Mouse (Mus musculus) neural tube, embryonic 13.5 days (tissue): ENCODE data around the gene Xntrpc. TPM values are rescaled to one million over a fixed set of nuclear protein-coding genes. Genes with fewer than 3 reads are reported as not detected.

Experiments
- ATAC-seq: fragments of 200-750 bp; cut with Nextera tagmentation; 2 replicates; pipeline ENCODE4 v1.8.0; 2017; ENCODE audit warnings: low read depth, mild to moderate bottlenecking, moderate TSS enrichment, moderate library complexity
- H3K27ac ChIP-seq: fragments of 300-500 bp; sonication (generic); replicated peaks from 2 replicates; pipeline ENCODE4 v1.5.1; 2015; ENCODE audit warnings: moderate library complexity, mild to moderate bottlenecking, inconsistent platforms
- H3K27me3 ChIP-seq: fragments of 300-500 bp; sonication (generic); 2 replicates; pipeline ENCODE4 v1.6.1; 2015; ENCODE audit warnings: mild to moderate bottlenecking, inconsistent platforms
- H3K36me3 ChIP-seq: fragments of 300-500 bp; sonication (generic); 2 replicates; pipeline ENCODE4 v1.6.1; 2015; ENCODE audit warnings: mild to moderate bottlenecking, inconsistent platforms
- H3K4me1 ChIP-seq: fragments of 300-500 bp; sonication (generic); replicated peaks from 2 replicates; pipeline ENCODE4 v1.6.1; 2015; ENCODE audit warnings: inconsistent platforms
- H3K4me2 ChIP-seq: fragments of 300-500 bp; sonication (generic); 2 replicates; pipeline ENCODE4 v1.6.1; 2015; ENCODE audit warnings: inconsistent platforms, mild to moderate bottlenecking, moderate library complexity
- H3K4me3 ChIP-seq: fragments of 300-500 bp; sonication (generic); 2 replicates; pipeline ENCODE4 v1.5.1; 2015; ENCODE audit warnings: mild to moderate bottlenecking, inconsistent platforms
- H3K9ac ChIP-seq: fragments of 300-500 bp; sonication (generic); 2 replicates; pipeline ENCODE4 v1.6.1; 2015; ENCODE audit warnings: moderate library complexity, mild to moderate bottlenecking, inconsistent platforms
- H3K9me3 ChIP-seq: fragments of 300-500 bp; sonication (generic); 2 replicates; pipeline ENCODE4 v1.6.1; 2016; ENCODE audit warnings: inconsistent platforms
- WGBS: fragments of 180-500 bp; shearing (Covaris S2); methylation state at CpG from one replicate; pipeline ENCODE4 v1.1.7; 2015; 5-methylcytosine and 5-hydroxymethylcytosine counted together
- polyA plus RNA-seq: library from polyadenylated mRNA; unstranded; fragments of >200 nt; fragmentation: Nextera tagmentation; extraction: Ambion mirVana; gene quantifications from 2 replicates; pipeline ENCODE4 v1.2.1, GENCODE M21; 2015

Gene Xntrpc
- polyA plus RNA-seq, 1 experiment from 2014 or later, result 1.9 TPM

- H3K36me3 ChIP-seq, result no peaks in the 10 kb centered on the region
- no peaks in the 10 kb centered on the region for H3K9me3 ChIP-seq
- 87% methylated on average over 4 of the region's 4 CpGs for WGBS
- H3K4me1 ChIP-seq, result peaks cover 9% of the 10 kb centered on the region
- H3K4me2 ChIP-seq, result no peak overlapping the region
- H3K4me3 ChIP-seq, result no peak overlapping the region
- no peak overlapping the region for H3K27ac ChIP-seq
- ATAC-seq, result no peak
- H3K9ac ChIP-seq, result no peak overlapping the region
- H3K27me3 ChIP-seq, result no peaks in the 10 kb centered on the region
Observed at GRCm38 (mm10) chr7:102109746-102110145, 44.2 kb downstream of the Xntrpc start.

- H3K9ac ChIP-seq, result no peak overlapping the region
- no peaks in the 10 kb centered on the region for H3K4me1 ChIP-seq
- H3K4me2 ChIP-seq, result no peak overlapping the region
- H3K9me3 ChIP-seq, result no peaks in the 10 kb centered on the region
- no peaks in the 10 kb centered on the region for H3K27me3 ChIP-seq
- no peak overlapping the region for H3K27ac ChIP-seq
- WGBS, result 85% methylated on average over 45 of the region's 45 CpGs
- H3K4me3 ChIP-seq, result no peak overlapping the region
- H3K36me3 ChIP-seq, result peaks cover 2% of the 10 kb centered on the region
- no peak for ATAC-seq
Observed at GRCm38 (mm10) chr7:102113151-102113729, 47.7 kb downstream of the Xntrpc start.

- Histone ChIP-seq H3K36me3 (peaks cover 36% of the 10 kb centered on the region), H3K4me2 (no peak within 1 kb of the TSS), H3K27ac (no peak within 1 kb of the TSS), H3K9me3 (no peaks in the 10 kb centered on the region), H3K9ac (no peak within 1 kb of the TSS), H3K27me3 (no peaks in the 10 kb centered on the region), H3K4me3 (no peak within 1 kb of the TSS), H3K4me1 (no peaks in the 10 kb centered on the region)
- WGBS, result 64% methylated on average over 7 of the region's 7 CpGs
- ATAC-seq, result no peak
Observed at GRCm38 (mm10) chr7:102116579-102117331, 51.2 kb downstream of the Xntrpc start, which contains the start of gene Chrna10. Gene Chrna10 (minus strand): TSS chr7:102116828.

DNA sequence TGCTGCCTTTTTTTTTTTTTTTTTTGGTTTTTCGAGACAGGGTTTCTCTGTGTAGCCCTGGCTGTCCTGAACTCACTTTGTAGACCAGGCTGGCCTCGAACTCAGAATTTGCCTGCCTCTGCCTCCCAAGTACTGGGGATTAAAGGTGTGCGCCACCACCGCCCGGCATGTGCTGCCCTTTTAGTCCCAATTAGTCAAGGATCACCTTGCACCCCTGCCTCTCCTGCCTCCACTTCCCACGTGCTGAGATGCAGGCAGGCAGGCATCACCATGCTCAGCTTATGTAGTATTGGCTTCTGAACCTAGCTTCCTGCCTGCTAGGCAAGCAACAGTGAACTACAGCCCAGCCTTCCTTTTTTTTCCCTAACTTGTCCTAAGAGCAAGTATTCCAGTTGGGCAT, 51.9 kb downstream of the Xntrpc start:
- no peak overlapping the region for H3K27ac ChIP-seq
- no peaks in the 10 kb centered on the region for H3K9me3 ChIP-seq
- H3K4me2 ChIP-seq, result no peak overlapping the region
- no peak overlapping the region for H3K9ac ChIP-seq
- H3K4me3 ChIP-seq, result no peak overlapping the region
- no peak for ATAC-seq
- H3K4me1 ChIP-seq, result no peaks in the 10 kb centered on the region
- 76% methylated on average over 6 of the region's 6 CpGs for WGBS
- H3K36me3 ChIP-seq, result peaks cover 42% of the 10 kb centered on the region
- H3K27me3 ChIP-seq, result no peaks in the 10 kb centered on the region

DNA sequence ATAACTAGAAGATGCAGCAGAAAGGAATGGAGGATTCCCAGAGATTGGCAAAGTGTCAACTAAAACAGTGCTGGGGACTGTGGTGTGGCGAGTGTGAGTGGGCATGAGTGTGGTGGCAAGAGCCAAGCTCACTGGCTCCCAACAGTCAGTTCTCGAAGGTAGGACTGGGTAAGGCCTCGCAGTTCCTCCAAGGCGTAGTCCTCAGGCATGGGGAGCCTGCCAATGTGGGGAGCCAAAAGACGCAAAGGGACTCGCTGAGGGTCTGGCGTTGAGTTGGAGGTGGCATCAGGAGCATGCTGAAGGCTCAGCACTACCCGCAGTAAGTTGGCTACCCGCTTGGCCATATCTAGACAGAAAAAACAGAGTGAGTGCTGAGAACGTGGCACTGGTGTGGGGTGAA, 54.8 kb downstream of the Xntrpc start:
- Histone ChIP-seq H3K4me3 (no peak overlapping the region), H3K27me3 (no peaks in the 10 kb centered on the region), H3K9me3 (no peaks in the 10 kb centered on the region), H3K36me3 (peaks cover 72% of the 10 kb centered on the region), H3K4me1 (no peaks in the 10 kb centered on the region), H3K4me2 (no peak overlapping the region), H3K9ac (no peak overlapping the region), H3K27ac (no peak overlapping the region)
- ATAC-seq, result no peak
- WGBS, result 97% methylated on average over 10 of the region's 10 CpGs

DNA sequence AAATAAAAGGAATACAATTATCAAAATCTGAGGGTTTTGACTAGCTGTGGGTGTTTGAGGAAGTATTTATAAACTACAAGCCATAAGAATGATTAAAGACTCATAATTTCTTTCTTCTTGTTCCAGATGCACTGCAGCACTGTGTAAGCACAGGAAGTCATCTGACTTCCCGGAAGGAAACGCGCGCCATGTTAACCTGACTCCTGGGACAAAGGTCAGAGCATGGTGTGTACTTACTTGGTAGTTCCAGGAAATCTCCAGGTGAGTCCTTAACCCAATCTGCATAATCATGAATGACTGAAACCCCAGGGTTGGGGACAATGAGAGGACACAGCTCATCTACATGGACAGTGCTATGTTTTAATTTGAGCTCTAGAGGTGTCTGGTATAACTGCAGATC, 66.9 kb downstream of the Xntrpc start:
- Histone ChIP-seq H3K4me2 (no peak overlapping the region), H3K9me3 (no peaks in the 10 kb centered on the region), H3K27me3 (no peaks in the 10 kb centered on the region), H3K4me1 (no peaks in the 10 kb centered on the region), H3K9ac (no peak overlapping the region), H3K4me3 (no peak overlapping the region), H3K36me3 (peaks cover 83% of the 10 kb centered on the region), H3K27ac (no peak overlapping the region)
- 88% methylated on average over 4 of the region's 4 CpGs for WGBS
- ATAC-seq, result no peak

DNA sequence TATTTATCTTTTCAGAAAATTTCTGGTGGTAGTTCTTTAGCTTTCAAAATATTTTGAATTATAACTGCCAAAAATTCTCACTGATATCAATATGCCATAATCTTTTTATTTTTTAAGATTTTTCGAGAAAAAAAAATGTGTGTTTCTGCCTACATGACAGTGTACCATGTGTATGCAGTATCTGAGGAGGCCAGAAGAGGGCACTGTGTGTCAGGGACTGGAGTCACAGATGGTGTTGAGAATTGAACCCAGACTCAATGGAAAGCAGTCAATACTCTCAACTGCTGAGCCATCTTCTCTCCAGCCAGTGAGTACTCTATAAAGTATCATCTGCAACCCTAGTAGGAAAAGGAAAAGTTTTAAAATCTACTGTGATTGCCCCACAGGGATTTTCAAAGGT, 72.0 kb downstream of the Xntrpc start:
- Histone ChIP-seq H3K27me3 (no peaks in the 10 kb centered on the region), H3K9me3 (no peaks in the 10 kb centered on the region), H3K4me1 (no peaks in the 10 kb centered on the region), H3K9ac (no peak overlapping the region), H3K27ac (no peak overlapping the region), H3K4me2 (no peak overlapping the region), H3K4me3 (no peak overlapping the region), H3K36me3 (peaks cover 86% of the 10 kb centered on the region)
- no peak for ATAC-seq
- 81% methylated on average over 1 of the region's 1 CpGs for WGBS

GRCm38 (mm10) chr7:102137898-102138297, 72.4 kb downstream of the Xntrpc start:
- no peak for ATAC-seq
- 98% methylated on average over 5 of the region's 5 CpGs for WGBS

More at GRCm38 (mm10) chr7:102137898-102138297, 72.4 kb downstream of the Xntrpc start:
- H3K4me1 ChIP-seq, result no peaks in the 10 kb centered on the region
- peaks cover 85% of the 10 kb centered on the region for H3K36me3 ChIP-seq
- H3K4me3 ChIP-seq, result no peak overlapping the region
- H3K9ac ChIP-seq, result no peak overlapping the region
- H3K27me3 ChIP-seq, result no peaks in the 10 kb centered on the region
- H3K27ac ChIP-seq, result no peak overlapping the region
- no peaks in the 10 kb centered on the region for H3K9me3 ChIP-seq
- no peak overlapping the region for H3K4me2 ChIP-seq

Other genes starting within 250 kb of the Xntrpc start
- gene Phox2a, start 247.4 kb upstream of the Xntrpc start, polyA plus RNA-seq, result 1.1 and 2.3 TPM in 2 replicates
- 17.4 and 22.2 TPM in 2 replicates for gene Inppl1, start 227.5 kb upstream of the Xntrpc start, polyA plus RNA-seq
- 2.3 and 3.3 TPM in 2 replicates for gene Folr2, start 208.5 kb upstream of the Xntrpc start, polyA plus RNA-seq
- gene Anapc15, start 202.0 kb upstream of the Xntrpc start, polyA plus RNA-seq, result 72.7 and 81.9 TPM in 2 replicates
- gene Folr1, start 194.9 kb upstream of the Xntrpc start, polyA plus RNA-seq, result 0.77 and 4.3 TPM in 2 replicates
- 134 and 139 TPM in 2 replicates for gene Lamtor1, start 159.8 kb upstream of the Xntrpc start, polyA plus RNA-seq
- gene Tomt, start 159.4 kb upstream of the Xntrpc start, polyA plus RNA-seq, result 0.25 and 0.54 TPM in 2 replicates
- 6.6 and 8.3 TPM in 2 replicates for gene Lrrc51, start 131.8 kb upstream of the Xntrpc start, polyA plus RNA-seq
- 46.2 and 50.1 TPM in 2 replicates for gene Numa1, start 131.6 kb upstream of the Xntrpc start, polyA plus RNA-seq
- gene Il18bp, start 47.0 kb upstream of the Xntrpc start, polyA plus RNA-seq, result 3.7 and 4.6 TPM in 2 replicates
- 30.7 and 33.2 TPM in 2 replicates for gene Rnf121, start 244 bp upstream of the Xntrpc start, polyA plus RNA-seq
- 22.0 and 27.1 TPM in 2 replicates for gene Xndc1, start 202 bp upstream of the Xntrpc start, polyA plus RNA-seq
- 1.8 TPM in 1 of 2 replicates, not detected in the other for gene Trpc2, start 17.4 kb downstream of the Xntrpc start, polyA plus RNA-seq
- 0.71 and 1.2 TPM in 2 replicates for gene Art1, start 36.0 kb downstream of the Xntrpc start, polyA plus RNA-seq
- 0.60 and 0.77 TPM in 2 replicates for gene Art5, start 43.8 kb downstream of the Xntrpc start, polyA plus RNA-seq
- not detected in 2 replicates for gene Chrna10, start 51.1 kb downstream of the Xntrpc start, polyA plus RNA-seq
- 21.6 and 23.7 TPM in 2 replicates for gene Nup98, start 144.5 kb downstream of the Xntrpc start, polyA plus RNA-seq
- 47.5 and 49.6 TPM in 2 replicates for gene Pgap2, start 144.5 kb downstream of the Xntrpc start, polyA plus RNA-seq
- gene Rhog, start 190.3 kb downstream of the Xntrpc start, polyA plus RNA-seq, result 20.1 and 22.5 TPM in 2 replicates
- gene Stim1, start 202.1 kb downstream of the Xntrpc start, polyA plus RNA-seq, result 10.2 and 11.6 TPM in 2 replicates